Mouse (Mus musculus) midbrain, embryonic 16.5 days (tissue): ENCODE results near the gene Hps5. TPM values are rescaled to one million over a fixed set of nuclear protein-coding genes. Genes with fewer than 3 reads are reported as not detected.

ENCODE experiments used
- ATAC-seq: fragments of 200-750 bp; cut with Nextera tagmentation; 2 replicates; pipeline ENCODE4 v1.8.0; 2017; ENCODE audit warnings: moderate TSS enrichment
- H3K27ac ChIP-seq: fragments of 300-500 bp; sonication (generic); 2 replicates; pipeline ENCODE4 v1.5.1; 2014; ENCODE audit warnings: mild to moderate bottlenecking, low read length, mixed read lengths
- H3K27me3 ChIP-seq: fragments of 300-500 bp; sonication (generic); 2 replicates; pipeline ENCODE4 v1.6.1; 2014; ENCODE audit warnings: low read depth, low read length, mixed read lengths; ENCODE audit not compliant: control insufficient read depth, insufficient read depth
- H3K36me3 ChIP-seq: fragments of 300-500 bp; sonication (generic); 2 replicates; pipeline ENCODE4 v1.6.1; 2014; ENCODE audit warnings: mild to moderate bottlenecking, low read length, moderate library complexity, mixed read lengths; ENCODE audit not compliant: control insufficient read depth, insufficient read depth
- H3K4me1 ChIP-seq: fragments of 300-500 bp; sonication (generic); 2 replicates; pipeline ENCODE4 v1.6.1; 2014; ENCODE audit warnings: mild to moderate bottlenecking, low read length, mixed read lengths; ENCODE audit not compliant: control insufficient read depth, insufficient read depth
- H3K4me2 ChIP-seq: fragments of 300-500 bp; sonication (generic); 2 replicates; pipeline ENCODE4 v1.6.1; 2014; ENCODE audit warnings: mild to moderate bottlenecking, low read length, mixed read lengths
- H3K4me3 ChIP-seq: fragments of 300-500 bp; sonication (generic); 2 replicates; pipeline ENCODE4 v1.5.1; 2014; ENCODE audit warnings: low read depth, mild to moderate bottlenecking, low read length, moderate library complexity, mixed read lengths
- H3K9ac ChIP-seq: fragments of 300-500 bp; sonication (generic); 2 replicates; pipeline ENCODE4 v1.6.1; 2014; ENCODE audit warnings: low read depth, low read length, mixed read lengths
- H3K9me3 ChIP-seq: fragments of 300-500 bp; sonication (generic); replicated peaks from 2 replicates; pipeline ENCODE4 v1.6.1; 2014; ENCODE audit warnings: mild to moderate bottlenecking, low read length, mixed read lengths; ENCODE audit not compliant: control insufficient read depth, poor library complexity, severe bottlenecking
- WGBS: fragments of 180-500 bp; shearing (Covaris S2); extraction: QIAGEN DNeasy Blood & Tissue Kit; methylation state at CpG from one replicate; pipeline ENCODE4 v1.1.7; 2014; 5-methylcytosine and 5-hydroxymethylcytosine counted together
- polyA plus RNA-seq: library from polyadenylated mRNA; unstranded; fragments of >200 nt; fragmentation: Nextera tagmentation; extraction: Ambion mirVana; gene quantifications from 2 replicates; pipeline ENCODE4 v1.2.1, GENCODE M21; 2015

Hps5 gene
- 11.1 and 14.0 TPM in 2 replicates for polyA plus RNA-seq

DNA sequence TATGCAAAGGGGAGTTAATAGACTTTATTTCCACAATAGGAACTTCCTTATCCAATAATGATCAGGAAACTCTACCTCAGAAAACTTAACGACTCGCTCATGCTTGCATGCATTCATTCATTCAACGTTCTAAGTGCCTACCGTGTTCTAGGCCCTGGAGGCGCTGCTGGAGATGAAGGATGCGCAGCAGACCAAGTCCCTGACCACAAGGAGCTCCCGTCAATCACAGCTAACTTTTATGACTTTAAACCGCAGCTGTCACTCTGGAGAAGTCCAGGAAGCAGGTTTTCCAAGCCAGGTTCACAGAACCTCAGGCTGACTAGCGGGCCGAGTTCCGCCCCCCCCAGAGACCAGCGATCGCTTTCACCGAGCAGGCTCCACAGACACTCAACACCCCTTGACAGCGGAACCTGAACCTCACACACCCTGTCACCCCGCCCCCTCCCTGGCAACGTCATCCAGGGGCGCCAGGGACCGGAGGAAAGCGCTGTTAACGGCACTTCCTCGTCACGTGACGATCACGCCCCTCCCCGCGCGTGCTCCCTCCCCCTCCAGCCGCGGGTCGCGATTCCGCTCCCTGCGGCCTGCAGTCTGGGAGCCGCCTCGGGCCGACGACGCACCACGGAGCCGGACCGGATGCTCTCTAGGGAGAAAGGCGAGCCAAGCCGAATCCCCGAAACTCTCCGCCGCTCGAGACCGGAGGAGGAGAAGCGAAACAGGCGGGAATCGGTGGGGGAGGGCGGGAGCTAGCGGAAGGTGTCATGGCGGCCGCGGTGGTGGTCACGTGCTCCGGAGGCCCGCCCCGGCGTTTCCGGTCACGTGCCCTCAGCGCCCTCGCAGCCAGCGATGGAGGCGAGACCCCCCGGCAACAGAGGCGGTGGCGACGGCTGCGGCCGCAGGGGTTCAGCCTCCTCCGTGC, at the start of gene Hps5, which contains the start of gene Gtf2h1:
TSS of gene Hps5 (minus strand) at position 778 of the 919 bp plus-strand sequence.
TSS of gene Gtf2h1 (plus strand) at position 817 of the 919 bp plus-strand sequence.
- Histone ChIP-seq H3K4me3 (peak within 1 kb of the TSS; percentile 97), H3K4me1 (peaks cover 25% of the 10 kb centered on the region), H3K36me3 (peaks cover 6% of the 10 kb centered on the region), H3K9me3 (no peaks in the 10 kb centered on the region), H3K27me3 (no peaks in the 10 kb centered on the region), H3K4me2 (peak within 1 kb of the TSS; percentile 84), H3K27ac (peak within 1 kb of the TSS; percentile 94), H3K9ac (peak within 1 kb of the TSS; percentile 95)
- peak; percentile 98 for ATAC-seq
- WGBS, result under 1% methylated on average over 73 of the region's 75 CpGs

- peak overlapping the region; percentile 58 for H3K4me2 ChIP-seq
- H3K27ac ChIP-seq, result peak overlapping the region; percentile 83
- under 1% methylated on average over 50 of the region's 51 CpGs for WGBS
- no peaks in the 10 kb centered on the region for H3K27me3 ChIP-seq
- peaks cover 8% of the 10 kb centered on the region for H3K4me1 ChIP-seq
- peak overlapping the region; percentile 74 for H3K9ac ChIP-seq
- peaks cover 11% of the 10 kb centered on the region; the same call in 1 of the 2 replicates for H3K36me3 ChIP-seq
- ATAC-seq, result peak; percentile 90
- peak overlapping the region; percentile 61 for H3K4me3 ChIP-seq
- H3K9me3 ChIP-seq, result no peaks in the 10 kb centered on the region
These were observed 49.5 kb upstream of the Hps5 start for GRCm38 (mm10) chr7:46845211-46845977.

DNA sequence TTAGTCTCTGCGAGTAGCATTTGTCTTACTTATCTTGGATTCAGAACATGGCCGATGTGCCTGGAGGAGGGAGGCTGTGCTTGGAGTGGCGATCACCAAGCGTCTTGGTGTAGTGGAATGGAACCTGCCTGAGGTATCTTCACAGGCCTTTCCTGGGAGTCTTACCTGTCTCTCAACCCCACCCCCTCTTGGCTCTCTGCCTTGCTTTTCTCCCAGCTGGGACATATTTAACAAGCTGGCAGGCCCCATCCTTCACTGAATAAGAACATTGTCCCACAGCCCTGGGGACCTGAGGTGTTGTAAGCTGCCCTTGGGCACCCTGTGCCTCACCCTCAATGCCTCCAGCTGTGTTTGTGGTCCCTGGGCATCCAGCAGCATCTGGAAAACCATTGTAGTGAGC, 47.7 kb upstream of the Hps5 start:
- no peaks in the 10 kb centered on the region for H3K9me3 ChIP-seq
- H3K4me3 ChIP-seq, result no peak overlapping the region
- WGBS, result 90% methylated on average over 4 of the region's 4 CpGs
- no peak overlapping the region for H3K9ac ChIP-seq
- no peaks in the 10 kb centered on the region for H3K27me3 ChIP-seq
- ATAC-seq, result no peak
- H3K4me1 ChIP-seq, result peaks cover 13% of the 10 kb centered on the region
- H3K27ac ChIP-seq, result no peak overlapping the region
- H3K4me2 ChIP-seq, result no peak overlapping the region
- H3K36me3 ChIP-seq, result 0 out of 2 replicates have a peak, but pooled peaks cover 2% of the 10 kb centered on the region

DNA sequence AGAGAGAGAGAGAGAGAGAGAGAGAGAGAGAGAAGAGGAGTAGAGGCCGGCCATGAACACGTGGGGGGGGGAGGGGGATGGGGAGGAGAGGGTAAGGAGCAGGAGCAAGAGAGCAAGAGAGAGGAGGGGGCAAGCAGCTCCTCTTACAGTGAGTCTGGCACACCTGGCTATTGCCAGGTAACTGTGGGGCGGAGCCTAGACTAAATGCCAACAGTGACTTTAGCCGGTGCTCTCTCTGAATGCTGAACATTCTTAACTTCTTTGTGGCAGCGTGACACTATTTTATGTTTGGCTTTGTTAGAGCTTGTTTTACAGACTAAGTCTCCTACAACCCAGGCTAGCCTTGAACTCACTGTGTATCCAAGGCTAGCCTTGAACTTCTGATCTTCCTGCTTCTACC, 46.4 kb upstream of the Hps5 start:
- ATAC-seq, result no peak
- 34% methylated on average over 5 of the region's 5 CpGs for WGBS

DNA sequence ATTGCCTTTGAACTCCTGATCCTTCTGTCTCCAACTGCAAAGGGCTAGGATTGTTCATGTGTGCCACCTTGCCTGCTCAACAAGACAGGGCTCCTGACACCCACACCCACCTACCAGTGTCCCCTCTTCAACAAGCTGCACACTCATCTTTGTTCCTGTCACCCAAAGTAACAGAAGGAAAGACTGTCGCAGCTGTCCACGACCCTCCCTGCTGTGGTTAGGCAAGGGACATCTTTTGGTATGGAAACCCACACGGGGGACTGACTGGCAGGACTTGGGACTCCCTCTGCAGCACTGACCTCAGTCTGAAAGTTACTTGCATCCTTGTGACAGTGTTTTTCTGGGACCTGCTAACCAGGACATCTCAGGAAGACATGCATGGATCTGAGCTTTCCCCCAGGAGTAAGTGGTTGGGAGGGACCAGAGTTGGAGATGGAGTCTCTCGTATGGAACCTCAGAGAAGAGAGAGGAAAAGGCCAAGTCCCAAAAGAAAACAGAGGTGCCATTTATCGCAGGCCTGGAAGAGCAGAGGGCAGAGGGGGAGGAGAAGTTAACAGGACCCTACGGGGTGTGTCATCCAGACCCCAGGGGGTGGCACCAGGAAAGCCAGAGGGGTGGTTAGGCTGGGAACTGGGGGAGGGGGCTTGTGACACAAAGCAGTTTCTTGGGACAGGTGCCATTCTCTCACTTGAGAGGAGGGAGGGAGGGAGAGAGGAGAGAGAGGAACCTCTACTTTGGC, 45.1 kb upstream of the Hps5 start, which contains the start of gene Ldha:
TSS of gene Ldha (plus strand) at position 689 of the 739 bp plus-strand sequence.
- Histone ChIP-seq H3K4me1 (peaks cover 15% of the 10 kb centered on the region), H3K9ac (no peak within 1 kb of the TSS), H3K4me3 (no peak within 1 kb of the TSS), H3K9me3 (no peaks in the 10 kb centered on the region), H3K4me2 (no peak within 1 kb of the TSS), H3K27me3 (no peaks in the 10 kb centered on the region), H3K27ac (no peak within 1 kb of the TSS), H3K36me3 (no peaks in the 10 kb centered on the region)
- no peak for ATAC-seq
- WGBS, result 36% methylated on average over 6 of the region's 6 CpGs

More for the DNA sequence above, 46.4 kb upstream of the Hps5 start:
- Histone ChIP-seq H3K27me3 (no peaks in the 10 kb centered on the region), H3K9ac (no peak overlapping the region), H3K9me3 (no peaks in the 10 kb centered on the region), H3K36me3 (no peaks in the 10 kb centered on the region), H3K4me2 (no peak overlapping the region), H3K27ac (no peak overlapping the region), H3K4me1 (peaks cover 16% of the 10 kb centered on the region), H3K4me3 (no peak overlapping the region)

- H3K4me1 ChIP-seq, result peaks cover 15% of the 10 kb centered on the region
- H3K9ac ChIP-seq, result no peak overlapping the region
- ATAC-seq, result no peak
- H3K4me2 ChIP-seq, result no peak overlapping the region
- no peaks in the 10 kb centered on the region for H3K9me3 ChIP-seq
- no peaks in the 10 kb centered on the region for H3K36me3 ChIP-seq
- H3K4me3 ChIP-seq, result no peak overlapping the region
- H3K27ac ChIP-seq, result no peak overlapping the region
- H3K27me3 ChIP-seq, result no peaks in the 10 kb centered on the region
- 48% methylated on average over 4 of the region's 4 CpGs for WGBS
These were observed 44.5 kb upstream of the Hps5 start for GRCm38 (mm10) chr7:46840326-46840725.

DNA sequence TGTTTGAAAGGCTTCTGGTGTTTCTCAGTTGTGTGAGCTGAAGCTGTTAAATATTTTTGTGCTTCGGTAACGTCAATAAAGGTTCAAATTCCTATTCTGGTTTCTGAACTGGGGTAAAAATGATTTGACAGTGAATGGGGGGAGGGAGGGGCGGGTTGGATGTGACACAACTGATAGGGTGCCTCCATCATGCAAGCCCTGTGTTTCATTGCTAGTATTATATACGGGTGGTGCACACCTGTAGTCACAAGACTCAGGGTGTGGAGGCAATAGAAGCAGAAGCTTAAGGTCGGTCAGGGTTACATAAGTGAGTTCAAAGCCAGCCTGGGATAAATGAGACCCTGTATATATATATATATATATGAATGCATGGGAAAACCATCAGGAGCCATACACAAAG, 44.0 kb upstream of the Hps5 start:
- Histone ChIP-seq H3K4me3 (no peak overlapping the region), H3K9me3 (no peaks in the 10 kb centered on the region), H3K27me3 (no peaks in the 10 kb centered on the region), H3K27ac (no peak overlapping the region), H3K9ac (no peak overlapping the region), H3K4me1 (peaks cover 11% of the 10 kb centered on the region), H3K4me2 (no peak overlapping the region), H3K36me3 (no peaks in the 10 kb centered on the region)
- no peak for ATAC-seq
- WGBS, result 76% methylated on average over 5 of the region's 5 CpGs

DNA sequence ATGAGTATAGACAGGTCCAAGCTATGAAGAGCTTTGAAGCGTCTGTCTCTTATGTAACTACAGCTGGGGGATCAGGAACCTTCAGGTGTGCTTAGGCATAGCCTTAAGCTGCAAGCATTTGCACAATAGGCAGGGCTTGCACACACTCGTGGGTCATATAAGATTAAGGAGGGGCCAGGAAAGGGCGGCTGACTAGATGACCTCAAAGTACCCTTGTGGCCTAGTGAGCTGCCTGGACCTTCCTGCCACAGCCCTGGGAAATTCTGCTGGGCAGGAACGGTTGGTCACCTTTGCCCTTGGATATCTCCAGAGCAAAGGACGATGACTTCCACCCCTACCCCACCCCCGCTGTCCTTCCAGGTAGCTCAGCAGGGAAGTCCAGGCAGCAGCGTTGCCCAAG, 43.6 kb upstream of the Hps5 start:
- H3K27me3 ChIP-seq, result no peaks in the 10 kb centered on the region
- H3K4me1 ChIP-seq, result peaks cover 9% of the 10 kb centered on the region
- H3K9me3 ChIP-seq, result no peaks in the 10 kb centered on the region
- H3K4me3 ChIP-seq, result no peak overlapping the region
- 0 out of 2 replicates have a peak, but pooled peaks have one; percentile 15 for ATAC-seq
- H3K27ac ChIP-seq, result peak overlapping the region; percentile 30; the same call in 1 of the 2 replicates
- WGBS, result 32% methylated on average over 7 of the region's 7 CpGs
- no peaks in the 10 kb centered on the region for H3K36me3 ChIP-seq
- no peak overlapping the region for H3K4me2 ChIP-seq
- H3K9ac ChIP-seq, result no peak overlapping the region
